Mouse (Mus musculus): Measurements from ENCODE around the gene Foxd1.
A peak's percentile ranks its signal among the peaks of the same experiment; 100 is the strongest.

Gene Foxd1

DNA sequence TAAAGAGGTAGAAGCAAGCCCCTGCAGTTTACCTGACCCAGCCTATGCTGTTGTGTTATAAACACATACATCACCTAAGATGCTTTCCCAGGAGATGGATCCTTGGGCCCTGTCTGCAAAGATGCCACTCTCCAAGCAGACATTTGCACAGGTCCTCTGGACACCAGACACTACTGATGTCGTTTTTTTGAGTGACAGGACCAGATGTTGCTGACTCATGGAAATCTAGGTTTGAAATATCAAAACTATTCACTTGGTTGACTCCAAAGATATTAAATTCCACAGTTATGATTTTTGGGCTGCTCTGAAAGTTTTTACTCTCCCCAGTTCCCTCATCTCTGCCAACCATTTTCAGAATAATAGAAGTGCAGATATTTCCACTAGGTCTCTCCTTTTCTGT is 35.0 kb downstream of the Foxd1 start:
- no peak for DNase-seq

- DNase-seq = no peak
Observed at GRCm38 (mm10) chr13:98390363-98390762, 36.3 kb downstream of the Foxd1 start.

DNA sequence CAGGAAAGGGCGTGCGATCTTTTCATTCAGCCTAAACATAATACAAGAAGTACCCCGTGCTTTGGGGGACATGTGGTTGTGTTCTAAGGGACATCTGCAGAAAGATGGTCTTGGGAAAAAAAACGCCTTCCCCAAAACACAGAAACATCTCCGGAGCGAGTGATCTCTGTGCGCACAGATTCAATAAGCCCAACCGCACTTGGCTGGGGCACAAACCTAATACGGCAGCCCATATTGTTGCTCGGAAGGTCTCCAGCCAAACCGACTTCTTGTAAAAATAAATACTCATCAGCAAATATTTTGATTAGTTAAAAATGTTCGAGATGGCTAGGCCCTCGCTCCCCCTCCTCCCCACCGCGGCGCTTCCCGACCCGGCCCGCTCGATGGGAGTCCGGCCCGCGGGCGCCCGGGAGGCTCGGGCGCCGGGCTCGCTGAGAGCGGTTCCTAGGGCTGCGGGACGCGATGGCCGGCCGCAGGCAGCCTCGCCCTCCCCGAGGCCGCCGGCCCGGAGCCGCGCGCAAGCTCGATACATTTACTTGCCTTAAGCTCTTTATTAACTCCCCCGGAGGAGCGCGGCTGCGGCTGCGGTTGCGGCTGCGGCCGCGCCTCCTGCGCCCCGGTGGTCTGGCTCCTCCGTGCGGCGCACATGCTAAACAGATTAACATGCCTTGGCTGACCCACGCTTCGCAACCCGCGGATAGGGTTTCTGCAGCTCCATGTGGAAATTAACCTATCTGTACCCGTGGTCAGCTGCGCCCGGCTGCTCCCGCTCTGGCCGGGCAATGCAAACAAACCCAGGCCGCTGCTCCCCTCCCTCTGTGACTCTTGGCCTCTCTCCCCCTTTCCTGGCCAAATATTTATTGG is 37.0 kb downstream of the Foxd1 start:
- DNase-seq = peak in 1 of 2 experiments; percentile 32

DNA sequence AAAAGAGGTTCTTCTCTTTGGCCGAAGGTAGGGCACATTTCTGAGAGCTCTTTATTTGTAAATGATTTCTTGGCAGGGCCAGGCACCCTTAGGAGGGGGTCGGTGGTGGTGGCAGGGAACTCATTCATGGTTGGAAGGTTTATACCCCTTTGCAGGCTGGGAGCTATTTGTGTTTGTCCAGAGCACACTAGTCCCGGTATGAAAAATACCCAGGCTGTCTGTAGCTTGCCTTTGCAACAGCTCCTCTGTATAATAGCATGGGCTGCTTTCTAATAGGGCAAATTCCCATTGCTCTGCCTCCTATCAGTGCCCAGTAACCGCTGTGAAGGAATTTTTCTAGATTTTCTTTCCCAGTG is 37.6 kb downstream of the Foxd1 start:
- DNase-seq = no peak

DNA sequence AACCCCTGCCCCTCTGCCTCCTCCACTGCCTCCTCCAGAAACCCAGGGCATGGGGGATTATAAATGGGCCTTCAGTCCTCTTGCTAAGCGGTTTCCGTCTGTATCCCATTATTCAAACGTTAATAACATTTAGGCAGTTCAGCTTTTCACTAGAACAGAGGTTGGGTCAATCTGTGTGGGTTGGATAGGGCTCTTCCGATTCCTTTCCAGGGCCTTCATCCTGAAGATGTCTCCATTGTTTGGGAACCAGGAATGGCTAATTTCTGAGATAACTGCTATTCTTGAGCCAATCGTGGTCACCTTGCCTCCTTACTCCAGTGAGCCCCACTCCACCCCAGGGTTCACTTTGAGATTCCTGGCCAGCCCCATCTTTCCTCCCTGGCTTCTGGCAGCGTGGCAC is 38.0 kb downstream of the Foxd1 start:
- DNase-seq = no peak

DNA sequence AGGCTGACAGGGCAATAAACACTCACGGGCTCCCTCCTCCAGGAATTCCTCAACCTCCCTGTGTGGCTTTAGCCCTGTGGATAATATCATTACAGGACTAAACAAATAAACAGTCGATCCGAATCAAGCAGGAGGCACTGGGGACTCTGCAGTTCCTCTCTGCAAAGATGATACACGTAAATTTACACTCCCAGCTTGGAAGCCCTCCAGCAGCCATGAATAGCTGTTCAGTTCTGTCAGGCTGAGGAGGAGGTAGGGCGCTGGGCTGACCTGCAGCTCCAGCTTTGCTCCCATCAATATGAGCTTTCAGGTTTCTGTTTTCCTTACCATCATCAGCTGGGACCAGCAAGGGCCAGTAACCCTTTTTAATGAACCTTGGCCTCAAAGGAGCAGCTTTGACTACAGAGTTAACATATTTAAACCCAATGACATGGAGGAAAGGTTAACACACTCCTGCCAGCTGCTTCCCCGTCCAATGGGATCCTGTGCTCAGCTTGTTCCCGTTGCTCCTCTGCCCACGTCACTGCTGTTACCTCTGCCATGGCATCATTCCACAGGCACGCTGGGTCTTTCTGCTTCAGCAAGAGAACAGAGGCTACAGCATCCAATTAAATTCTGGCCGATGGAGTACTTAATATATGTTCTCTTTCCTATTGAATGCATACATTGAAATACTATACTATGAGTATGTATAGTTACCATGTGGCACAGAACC is 39.5 kb downstream of the Foxd1 start:
- peak in 1 of 2 experiments; percentile 10 for DNase-seq

Measured in kidney, postnatal 36 days (tissue).